Mouse (Mus musculus) WW6 (cell line): ENCODE data around the gene Ecel1.

Experiments
- DNase-seq: peaks from one replicate; pipeline ENCODE4 v3.0.0-alpha.2; 2013; ENCODE audit warnings: low read depth, low spot score

The Ecel1 gene

DNA sequence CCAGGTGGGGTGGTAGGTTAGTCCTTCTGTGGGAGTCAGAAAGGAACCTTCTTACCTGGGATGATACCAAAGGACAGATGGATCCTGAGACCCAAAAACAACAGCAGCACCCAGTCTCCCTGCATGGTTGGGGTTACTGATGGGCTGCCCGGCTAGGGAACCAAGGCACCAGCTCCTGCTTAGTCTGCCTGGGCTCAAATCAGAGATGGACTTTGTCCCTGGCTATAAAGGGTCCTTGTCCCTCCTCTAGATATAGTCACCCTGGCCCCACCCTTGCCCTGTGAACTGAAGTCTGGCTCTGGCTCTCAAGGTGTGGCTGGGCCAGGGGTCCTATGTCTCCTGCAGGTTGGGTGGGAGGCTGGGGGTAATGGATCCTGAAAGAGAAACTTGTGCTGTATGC is 54.9 kb downstream of the Ecel1 start, which contains the start of gene Alpi:
Alpi (minus strand) TSS at position 196 of the 400 bp plus-strand sequence.
- DNase-seq, result no peak

DNA sequence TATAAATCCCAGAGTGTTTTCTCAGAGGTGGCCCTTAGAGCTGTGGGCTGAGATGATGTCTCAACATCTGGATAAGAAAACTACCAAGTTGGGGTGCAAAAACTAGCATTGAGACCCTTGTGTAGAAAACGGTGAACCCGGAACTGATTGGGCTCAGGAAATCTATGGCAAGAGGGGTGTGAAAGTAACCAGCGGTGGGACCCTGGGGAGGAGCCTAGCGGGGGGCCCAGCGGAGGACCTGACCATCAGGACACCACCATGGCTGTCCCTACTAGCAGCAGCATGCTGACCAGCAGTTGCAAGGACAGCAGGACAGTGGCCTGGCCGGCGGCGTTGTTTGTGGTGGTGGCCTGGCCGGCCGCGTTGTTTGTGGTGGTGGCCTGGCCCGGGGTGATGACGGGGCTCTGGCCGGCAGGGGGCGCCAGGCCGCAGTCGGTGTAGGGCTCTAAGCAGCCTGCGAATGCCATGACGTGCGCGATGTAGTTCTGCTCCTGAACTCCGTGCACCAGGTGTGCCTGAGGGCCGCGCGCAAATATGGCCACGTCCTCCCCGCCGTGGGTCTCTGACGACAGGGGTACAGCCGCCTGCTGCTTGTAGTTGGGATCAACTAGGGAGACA is 57.9 kb downstream of the Ecel1 start:
- DNase-seq, result peak; percentile 49
